Mouse (Mus musculus): ENCODE data around the gene Gnaz.

DNA sequence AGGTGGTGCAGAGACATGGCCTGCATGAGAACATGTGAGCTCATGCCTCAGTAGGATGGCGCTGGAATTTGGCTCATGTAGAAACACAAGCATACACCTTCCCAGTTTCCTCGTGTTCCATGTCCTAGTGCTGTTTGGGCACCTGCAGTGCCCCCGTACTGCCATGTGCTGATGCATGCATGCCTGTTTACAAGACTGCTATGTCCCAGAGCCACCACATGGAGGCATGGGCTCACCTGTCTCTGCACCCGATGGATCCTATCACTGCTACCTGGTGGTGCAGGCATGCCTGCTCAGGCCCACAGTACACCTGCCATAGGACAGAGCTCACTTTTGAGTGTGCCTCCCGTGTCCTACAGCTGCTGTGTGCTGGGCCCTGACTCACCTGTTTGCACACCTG lies 28.6 kb upstream of the Gnaz start:
- TF ChIP-seq CTCF (IDR thresholded peaks at IDR 0.05; ENCODE audit: extremely low read depth, insufficient read depth, insufficient read length, insufficient replicate concordance) (no peak), POLR2A (IDR thresholded peaks at IDR 0.05; ENCODE audit: low read depth, low read length) (no peak)
